Mouse (Mus musculus) testis, adult 2 months (tissue): Measurements from ENCODE around the gene Wdr4. TPM values are rescaled to one million over a fixed set of nuclear protein-coding genes. Genes with fewer than 3 reads are reported as not detected.
"Not testable (repeated sequence)": the region's sequence is repeated elsewhere in the genome, so short reads cannot be mapped to it uniquely, and the experiment has no call there.

Experiments used
- H3K27ac ChIP-seq: fragments of 200-500 bp; 2 replicates; pipeline ENCODE4 v1.5.1; 2012; ENCODE audit warnings: low read depth, low read length; ENCODE audit not compliant: control insufficient read depth, insufficient read depth
- H3K27me3 ChIP-seq: fragments of 200-500 bp; 2 replicates; pipeline ENCODE4 v1.6.1; 2012; ENCODE audit warnings: mild to moderate bottlenecking, low read length, moderate library complexity; ENCODE audit not compliant: control insufficient read depth, insufficient read depth
- H3K36me3 ChIP-seq: fragments of 200-500 bp; 2 replicates; pipeline ENCODE4 v1.6.1; 2012; ENCODE audit warnings: mild to moderate bottlenecking, low read length; ENCODE audit not compliant: control insufficient read depth, insufficient read depth
- H3K4me1 ChIP-seq: fragments of 200-500 bp; 2 replicates; pipeline ENCODE4 v1.6.1; 2012; ENCODE audit warnings: low read length; ENCODE audit not compliant: control insufficient read depth, insufficient read depth
- H3K4me3 ChIP-seq: fragments of 200-500 bp; 2 replicates; pipeline ENCODE4 v1.5.1; 2012; ENCODE audit warnings: low read depth, mild to moderate bottlenecking, low read length, moderate library complexity, mixed read lengths; ENCODE audit not compliant: control insufficient read depth
- CTCF ChIP-seq: fragments of 200-500 bp; IDR thresholded peaks from 2 replicates; pipeline ENCODE4 v1.5.1; 2012; ENCODE audit warnings: low read depth, mild to moderate bottlenecking, inconsistent platforms, low read length, moderate library complexity; ENCODE audit not compliant: control insufficient read depth, insufficient read depth, insufficient replicate concordance
- POLR2A ChIP-seq: fragments of 200-500 bp; IDR thresholded peaks from 2 replicates; pipeline ENCODE4 v1.6.1; 2012; ENCODE audit warnings: low read depth, mild to moderate bottlenecking, inconsistent platforms, low read length, moderate library complexity; ENCODE audit not compliant: control insufficient read depth
- polyA plus RNA-seq: library from polyadenylated mRNA; depleted of rRNA; stranded (reverse); fragments of >200 nt; gene quantifications from 2 replicates; pipeline ENCODE4 v1.2.3, GENCODE M21; 2012

Wdr4 gene
- polyA plus RNA-seq, 1 experiment: 14.7 TPM

DNA sequence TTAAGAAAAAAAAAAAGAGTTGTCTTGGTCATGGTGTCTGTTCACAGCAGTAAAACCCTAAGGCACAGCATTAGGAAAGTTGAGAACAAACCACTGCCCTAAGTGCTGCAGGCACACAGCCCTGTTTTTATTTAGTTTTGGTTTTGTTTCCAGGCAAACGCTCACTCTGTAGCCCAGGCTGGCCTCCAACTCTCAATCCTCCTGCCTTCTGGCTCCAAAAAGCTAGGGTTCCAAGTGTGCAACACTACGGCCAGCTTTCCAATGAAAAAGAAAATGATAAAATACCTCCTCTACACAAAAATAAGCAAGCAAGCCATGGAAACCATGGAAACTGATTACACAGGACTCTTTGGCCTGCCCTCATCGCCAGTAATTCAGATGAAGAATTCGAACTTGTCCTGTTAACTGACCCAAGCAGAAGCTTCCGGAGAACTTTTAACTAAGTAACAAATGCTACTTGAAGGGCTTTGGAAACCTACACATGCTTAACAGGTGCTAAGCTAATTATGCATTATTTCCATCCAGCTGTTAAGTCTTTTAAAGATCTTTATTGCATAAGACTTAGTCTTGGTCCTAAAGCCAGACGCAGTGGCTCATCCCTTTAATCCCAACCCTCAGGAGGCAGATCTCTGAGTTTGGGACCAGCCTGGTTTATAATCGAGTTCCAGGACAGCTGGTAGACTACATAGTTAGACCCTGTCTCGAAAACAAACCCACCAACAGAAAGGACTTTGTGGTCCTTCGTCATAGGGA, 26.8 kb upstream of the Wdr4 start:
- Histone ChIP-seq H3K4me3 (no peak overlapping the region), H3K27ac (no peak overlapping the region), H3K36me3 (no peaks in the 10 kb centered on the region), H3K27me3 (no peaks in the 10 kb centered on the region), H3K4me1 (no peaks in the 10 kb centered on the region)
- TF ChIP-seq POLR2A: no peak

DNA sequence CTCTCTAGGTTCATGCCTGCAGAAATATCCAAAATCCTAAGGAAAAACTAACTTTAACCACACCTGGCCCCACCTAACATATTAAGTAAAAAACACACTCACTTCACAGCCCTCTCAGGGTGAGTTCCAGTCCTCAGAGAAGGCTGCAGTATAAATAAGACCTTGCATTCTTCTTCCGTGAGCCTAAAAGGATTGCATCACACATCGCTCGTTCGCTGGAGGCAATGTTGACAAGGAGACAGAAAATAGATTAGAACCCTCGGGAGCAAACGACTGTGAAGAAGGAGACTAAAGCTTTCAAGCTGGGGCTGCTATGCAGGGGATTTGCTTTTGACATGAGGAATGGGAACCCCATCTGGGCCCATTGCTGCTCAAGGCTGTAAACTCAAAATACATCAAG, 23.8 kb upstream of the Wdr4 start:
- Histone ChIP-seq H3K27ac (no peak overlapping the region), H3K4me3 (no peak overlapping the region)
- TF ChIP-seq CTCF: no peak
- TF ChIP-seq POLR2A: no peak

GRCm38 (mm10) chr17:31541460-31541831, 21.7 kb upstream of the Wdr4 start:
- H3K4me1 ChIP-seq: no peaks in the 10 kb centered on the region
- no peaks in the 10 kb centered on the region for H3K36me3 ChIP-seq
- H3K27ac ChIP-seq: no peak overlapping the region
- no peaks in the 10 kb centered on the region for H3K27me3 ChIP-seq
- TF ChIP-seq POLR2A (no peak), CTCF (no peak)
- H3K4me3 ChIP-seq: no peak overlapping the region

More for the DNA sequence above, 23.8 kb upstream of the Wdr4 start:
- H3K36me3 ChIP-seq: no peaks in the 10 kb centered on the region
- H3K27me3 ChIP-seq: no peaks in the 10 kb centered on the region
- H3K4me1 ChIP-seq: no peaks in the 10 kb centered on the region

DNA sequence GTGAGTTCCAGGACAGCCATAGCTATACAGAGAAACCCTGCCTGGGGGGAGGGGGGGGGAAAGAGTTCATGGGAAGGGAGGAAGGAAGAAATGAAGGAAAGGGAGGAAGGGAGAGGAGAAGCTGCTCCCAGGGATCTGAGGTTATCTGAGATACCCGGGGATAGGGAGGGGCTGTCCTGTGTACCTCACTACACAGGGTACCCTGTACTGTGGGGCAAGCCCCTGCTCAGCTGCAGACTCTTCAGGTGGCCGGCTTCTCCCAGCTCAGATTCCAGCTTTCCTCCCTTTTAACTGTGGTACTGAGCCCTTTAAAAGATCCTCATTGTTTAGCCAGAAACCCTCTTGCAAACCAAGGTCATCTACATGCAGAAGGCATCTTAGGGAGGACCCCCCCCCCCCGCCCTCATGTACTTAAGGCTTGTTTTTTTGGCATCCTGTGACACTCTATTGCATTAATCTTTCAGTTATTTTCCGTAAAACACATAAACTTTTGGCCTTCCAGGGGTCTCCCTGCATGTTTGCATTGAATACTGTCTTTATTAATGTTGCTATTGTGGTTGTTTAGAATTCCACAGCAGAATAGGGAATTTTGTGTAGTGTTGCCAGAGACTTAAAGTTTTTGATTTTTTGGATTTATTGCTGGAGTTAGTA, 21.2 kb upstream of the Wdr4 start:
- Histone ChIP-seq H3K4me3 (no peak overlapping the region), H3K36me3 (no peaks in the 10 kb centered on the region), H3K4me1 (no peaks in the 10 kb centered on the region), H3K27ac (no peak overlapping the region), H3K27me3 (no peaks in the 10 kb centered on the region)
- TF ChIP-seq CTCF (no peak), POLR2A (no peak)

DNA sequence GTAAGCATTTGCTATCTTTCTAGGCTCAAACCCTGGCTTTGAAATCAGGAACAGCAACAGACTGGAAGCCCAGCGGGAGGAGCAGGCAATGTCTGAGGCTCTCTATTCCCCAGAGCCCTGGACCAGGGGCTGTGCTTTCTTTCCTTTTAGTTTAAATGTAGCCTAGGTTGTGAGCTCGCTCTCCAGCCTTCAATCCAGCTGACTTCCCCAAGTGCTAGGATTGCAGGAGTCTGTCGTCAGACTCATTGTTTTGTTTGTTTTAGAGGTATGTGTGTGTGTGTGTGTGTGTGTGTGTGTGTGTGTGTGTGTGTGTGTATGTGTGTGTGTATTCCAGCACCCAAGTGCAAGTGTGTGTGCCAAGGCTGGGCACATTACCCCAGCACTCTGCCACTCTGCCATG, 20.3 kb upstream of the Wdr4 start:
- Histone ChIP-seq H3K27me3 (no peaks in the 10 kb centered on the region), H3K4me1 (no peaks in the 10 kb centered on the region), H3K27ac (no peak overlapping the region), H3K4me3 (no peak overlapping the region), H3K36me3 (no peaks in the 10 kb centered on the region)
- TF ChIP-seq POLR2A (no peak), CTCF (no peak)

- no peak overlapping the region for H3K27ac ChIP-seq
- H3K27me3 ChIP-seq: no peaks in the 10 kb centered on the region
- no peak overlapping the region for H3K4me3 ChIP-seq
- TF ChIP-seq POLR2A: no peak
- no peak for TF ChIP-seq CTCF
- no peaks in the 10 kb centered on the region for H3K4me1 ChIP-seq
- H3K36me3 ChIP-seq: no peaks in the 10 kb centered on the region
These were observed 16.3 kb upstream of the Wdr4 start for GRCm38 (mm10) chr17:31535871-31536629.

- H3K36me3 ChIP-seq: no peaks in the 10 kb centered on the region
- no peaks in the 10 kb centered on the region for H3K4me1 ChIP-seq
- H3K27me3 ChIP-seq: no peaks in the 10 kb centered on the region
- H3K27ac ChIP-seq: no peak overlapping the region
- no peak overlapping the region for H3K4me3 ChIP-seq
- no peak for TF ChIP-seq POLR2A
- TF ChIP-seq CTCF: no peak
These were observed 15.6 kb upstream of the Wdr4 start for GRCm38 (mm10) chr17:31535358-31535757.

DNA sequence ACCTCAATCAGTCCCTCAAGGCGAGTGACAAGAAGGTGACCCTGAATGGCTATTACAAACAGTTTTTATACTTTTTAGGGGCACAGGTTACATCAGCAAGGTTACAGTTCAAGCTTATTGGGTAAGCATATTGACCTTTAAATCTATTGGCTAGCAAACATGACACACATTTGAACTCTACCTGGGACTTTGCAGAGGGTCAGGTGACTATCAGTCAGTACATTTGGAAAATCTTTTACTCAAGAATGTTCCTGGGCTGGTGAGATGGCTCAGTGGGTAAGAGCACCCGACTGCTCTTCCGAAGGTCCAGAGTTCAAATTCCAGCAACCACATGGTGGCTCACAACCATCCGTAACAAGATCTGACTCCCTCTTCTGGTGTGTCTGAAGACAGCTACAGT, 12.6 kb upstream of the Wdr4 start:
- not testable (repeated sequence) for H3K4me3 ChIP-seq, H3K27ac ChIP-seq, H3K27me3 ChIP-seq, H3K36me3 ChIP-seq, H3K4me1 ChIP-seq
